21 mouse cellular contexts compared by ENCODE assay signal in genomic region chr10:56484931-56485330, GRCm38 (mm10).
DNase-seq lines count a peak whose midpoint lies in the region; ATAC-seq and TF ChIP-seq lines count a peak whose summit lies in the region.
"Had no signal": no experiment of that assay in that cellular context is flagged by ENCODE, and none has a peak within 500 bp of the region (broad histone marks: within the 10 kb centered on the region; RNA-seq: fewer than 3 reads in every experiment).

No protein-coding gene starts in this region.

- TF ChIP-seq CTCF in midbrain, postnatal 0 days (IDR thresholded peaks at IDR 0.05), result no peak

- no peaks in the 10 kb centered on the region for H3K9me3 ChIP-seq in forebrain, embryonic 15.5 days
- H3K9me3 ChIP-seq in forebrain, embryonic 11.5 days (ENCODE audit: control insufficient read depth, low read length), result no peaks in the 10 kb centered on the region
- no peaks in the 10 kb centered on the region for H3K9me3 ChIP-seq in midbrain, postnatal 0 days (ENCODE audit: low read length)
- H3K9me3 ChIP-seq: embryonic facial prominence, embryonic 13.5 days; G1E; heart, embryonic 15.5 days; hindbrain, embryonic 10.5 days had no signal

- peaks cover 5% of the 10 kb centered on the region; the same call in 1 of the 2 replicates for H3K4me1 ChIP-seq in forebrain, embryonic 15.5 days
- no peaks in the 10 kb centered on the region for H3K4me1 ChIP-seq in forebrain, embryonic 11.5 days (replicated peaks; ENCODE audit: control insufficient read depth, insufficient read depth, low read length)
- no peaks in the 10 kb centered on the region for H3K4me1 ChIP-seq in midbrain, postnatal 0 days (ENCODE audit: insufficient read depth, low read length)

- no peak overlapping the region for H3K9ac ChIP-seq in forebrain, embryonic 15.5 days (replicated peaks)
- H3K9ac ChIP-seq in forebrain, embryonic 11.5 days (ENCODE audit: low read length), result no peak overlapping the region
- no peak overlapping the region for H3K9ac ChIP-seq in midbrain, postnatal 0 days (replicated peaks; ENCODE audit: low read length, poor library complexity, severe bottlenecking)
- H3K9ac ChIP-seq: embryonic facial prominence, embryonic 13.5 days; heart, embryonic 15.5 days; hindbrain, embryonic 14.5 days had no signal

- no peak overlapping the region for H3K4me2 ChIP-seq in forebrain, embryonic 15.5 days (replicated peaks)
- no peak overlapping the region for H3K4me2 ChIP-seq in forebrain, embryonic 11.5 days (ENCODE audit: low read depth, low read length, severe bottlenecking)
- H3K4me2 ChIP-seq in midbrain, postnatal 0 days (ENCODE audit: low read depth, low read length, poor library complexity, severe bottlenecking), result no peak overlapping the region
- H3K4me2 ChIP-seq: embryonic facial prominence, embryonic 13.5 days; hindbrain, embryonic 14.5 days had no signal

- no peak overlapping the region for H3K4me3 ChIP-seq in forebrain, embryonic 15.5 days
- no peak overlapping the region for H3K4me3 ChIP-seq in forebrain, embryonic 11.5 days (ENCODE audit: low read depth, low read length)
- no peak overlapping the region for H3K4me3 ChIP-seq in midbrain, postnatal 0 days (ENCODE audit: low read depth, low read length)
- H3K4me3 ChIP-seq: embryonic facial prominence, embryonic 13.5 days; heart, adult 2 months; heart, embryonic 15.5 days; hindbrain, embryonic 10.5 days had no signal

- no peak for DNase-seq in forebrain, embryonic 11.5 days (ENCODE audit: low spot score)
- DNase-seq in 3T3-L1 (ENCODE audit: low read depth, low spot score) (peak; percentile 22), NIH3T3 (ENCODE audit: low read depth) (peak; percentile 20)
- peak; percentile 4 for DNase-seq in induced T-regulatory cell, adult 2 months (ENCODE audit: low read depth)
- DNase-seq in midbrain, postnatal 0 days (ENCODE audit: low spot score), result no peak
- DNase-seq: B cell, adult 2 months; cerebellum, adult 2 months; cerebellum, postnatal 25 days; gastrocnemius, postnatal 10 days; heart, adult 2 months; heart, postnatal 14 days; kidney, adult 2 months had no signal

- H3K27ac ChIP-seq in forebrain, embryonic 15.5 days (replicated peaks), result no peak overlapping the region
- H3K27ac ChIP-seq in forebrain, embryonic 11.5 days (ENCODE audit: low read depth, low read length), result no peak overlapping the region
- H3K27ac ChIP-seq in midbrain, postnatal 0 days (ENCODE audit: low read depth, low read length), result no peak overlapping the region
- H3K27ac ChIP-seq: embryonic facial prominence, embryonic 13.5 days; heart, adult 2 months; heart, embryonic 15.5 days; hindbrain, embryonic 10.5 days; hindbrain, embryonic 14.5 days had no signal

- peak; percentile 86 for ATAC-seq in forebrain, embryonic 15.5 days (replicated peaks)
- no peak for ATAC-seq in forebrain, embryonic 11.5 days (replicated peaks; ENCODE audit: low FRiP score)
- ATAC-seq in midbrain, postnatal 0 days (ENCODE audit: low FRiP score), result no peak
- ATAC-seq: activated CD4-positive, CD25-positive, alpha-beta regulatory T cell, adult 4 months; CD4-positive, CD25-positive, alpha-beta regulatory T cell, adult 4 months; intestine, embryonic 16.5 days had no signal

- 58% methylated on average over 8 of the region's 8 CpGs for WGBS in forebrain, embryonic 15.5 days
- 93% methylated on average over 8 of the region's 8 CpGs for WGBS in forebrain, embryonic 11.5 days
- 95% methylated on average over 8 of the region's 8 CpGs for WGBS in midbrain, postnatal 0 days

- H3K27me3 ChIP-seq in forebrain, embryonic 15.5 days, result no peaks in the 10 kb centered on the region
- no peaks in the 10 kb centered on the region for H3K27me3 ChIP-seq in forebrain, embryonic 11.5 days (ENCODE audit: control insufficient read depth, insufficient read depth, low read length)
- H3K27me3 ChIP-seq in midbrain, postnatal 0 days (ENCODE audit: insufficient read depth, low read length), result no peaks in the 10 kb centered on the region
- H3K27me3 ChIP-seq: embryonic facial prominence, embryonic 13.5 days; heart, embryonic 15.5 days had no signal

- no peaks in the 10 kb centered on the region for H3K36me3 ChIP-seq in forebrain, embryonic 15.5 days
- H3K36me3 ChIP-seq in forebrain, embryonic 11.5 days (ENCODE audit: control insufficient read depth, insufficient read depth, low read length), result no peaks in the 10 kb centered on the region
- H3K36me3 ChIP-seq in midbrain, postnatal 0 days (ENCODE audit: insufficient read depth, low read length), result no peaks in the 10 kb centered on the region
- H3K36me3 ChIP-seq: embryonic facial prominence, embryonic 13.5 days; G1E; heart, embryonic 15.5 days; hindbrain, embryonic 10.5 days had no signal

Comparison
In these comparisons a context has a peak if more than half of its experiments do, and no peak if none do; other contexts are left out.
1. DNase-seq: peak in 3T3-L1 (single experiment), NIH3T3 (single experiment) and induced T-regulatory cell, adult 2 months (single experiment); none in forebrain, embryonic 11.5 days (single experiment) and midbrain, postnatal 0 days (single experiment).